Mouse (Mus musculus) erythroblast, embryonic 14.5 days (primary cell): ENCODE data around the gene Rora.

Experiments used
- GATA1 ChIP-seq: IDR thresholded peaks from 2 replicates; pipeline ENCODE4 v1.6.1; 2012; ENCODE audit warnings: low read length, inconsistent platforms, mixed read lengths
- TAL1 ChIP-seq: IDR thresholded peaks from 3 replicates; pipeline ENCODE4 v1.6.1; 2012; ENCODE audit warnings: low read length, inconsistent platforms, mixed read lengths

GRCm38 (mm10) chr9:68976851-68977250 lies 323.3 kb downstream of the Rora start:
- no peak for TF ChIP-seq TAL1
- TF ChIP-seq GATA1: no peak
